Comparison of ENCODE assay signal across 18 mouse cellular contexts in genomic region chr10:57319171-57319570, GRCm38 (mm10).
"Had no signal": no experiment of that assay in that cellular context is flagged by ENCODE, and none has a peak within 500 bp of the region (broad histone marks: within the 10 kb centered on the region; RNA-seq: fewer than 3 reads in every experiment).

No protein-coding gene starts in this region.

- DNase-seq: liver, embryonic 13.5 days; liver, postnatal 0 days; lung, adult 2 months; lung, postnatal 14 days; lung, postnatal 36 days; right cerebral cortex, postnatal 14 days; thymus, postnatal 14 days; thymus, postnatal 36 days had no signal

- H3K4me2 ChIP-seq: liver, embryonic 13.5 days; liver, embryonic 15.5 days; lung, embryonic 15.5 days; midbrain, embryonic 11.5 days; midbrain, embryonic 13.5 days; neural tube, embryonic 12.5 days; stomach, embryonic 15.5 days had no signal

- H3K27me3 ChIP-seq: liver, embryonic 13.5 days; liver, embryonic 15.5 days; lung, embryonic 15.5 days; megakaryocyte, embryonic 14.5 days; midbrain, embryonic 13.5 days; neural tube, embryonic 12.5 days; stomach, embryonic 15.5 days had no signal

- H3K9ac ChIP-seq: liver, embryonic 13.5 days; liver, embryonic 15.5 days; liver, postnatal 0 days; lung, embryonic 15.5 days; midbrain, embryonic 13.5 days; neural tube, embryonic 12.5 days; stomach, embryonic 15.5 days had no signal

- H3K4me1 ChIP-seq: liver, embryonic 13.5 days; liver, embryonic 15.5 days; lung, embryonic 15.5 days; megakaryocyte, embryonic 14.5 days; midbrain, embryonic 13.5 days; neural tube, embryonic 12.5 days; stomach, embryonic 15.5 days had no signal

- H3K27ac ChIP-seq: liver, embryonic 13.5 days; liver, embryonic 15.5 days; lung, embryonic 15.5 days; macrophage; midbrain, embryonic 13.5 days; neural tube, embryonic 12.5 days; stomach, embryonic 15.5 days; stomach, postnatal 0 days had no signal

- ATAC-seq: liver, postnatal 0 days; lung, postnatal 0 days; midbrain, embryonic 13.5 days had no signal

- H3K36me3 ChIP-seq: liver, embryonic 13.5 days; liver, embryonic 15.5 days; lung, embryonic 15.5 days; midbrain, embryonic 13.5 days; neural tube, embryonic 12.5 days; stomach, embryonic 15.5 days had no signal

- H3K9me3 ChIP-seq: liver, embryonic 13.5 days; liver, embryonic 15.5 days; lung, embryonic 15.5 days; megakaryocyte, embryonic 14.5 days; midbrain, embryonic 13.5 days; neural tube, embryonic 12.5 days; stomach, embryonic 15.5 days had no signal

- H3K4me3 ChIP-seq: liver, embryonic 13.5 days; liver, embryonic 15.5 days; lung, embryonic 15.5 days; megakaryocyte, embryonic 14.5 days; midbrain, embryonic 13.5 days; neural tube, embryonic 12.5 days; stomach, embryonic 15.5 days had no signal
